Mouse (Mus musculus) hindbrain, embryonic 10.5 days (tissue): ENCODE data around the gene Mrpl38. TPM values are rescaled to one million over a fixed set of nuclear protein-coding genes. Genes with fewer than 3 reads are reported as not detected.
A peak's percentile ranks its signal among the peaks of the same experiment; 100 is the strongest.
"Not testable (repeated sequence)": the region's sequence is repeated elsewhere in the genome, so short reads cannot be mapped to it uniquely, and the experiment has no call there.

ENCODE experiments used
- DNase-seq: peaks from one replicate; pipeline ENCODE4 v3.0.0-alpha.2; 2017; ENCODE audit warnings: low spot score
- H3K27ac ChIP-seq: fragments of 300-500 bp; sonication (generic); 2 replicates; pipeline ENCODE4 v1.5.1; 2016; ENCODE audit warnings: mild to moderate bottlenecking, moderate library complexity
- H3K27me3 ChIP-seq: fragments of 300-500 bp; sonication (generic); 2 replicates; pipeline ENCODE4 v1.6.1; 2016; ENCODE audit warnings: mild to moderate bottlenecking; ENCODE audit not compliant: poor library complexity, insufficient read depth, severe bottlenecking
- H3K36me3 ChIP-seq: fragments of 300-500 bp; sonication (generic); 2 replicates; pipeline ENCODE4 v1.6.1; 2016; ENCODE audit warnings: mild to moderate bottlenecking, moderate library complexity
- H3K4me1 ChIP-seq: fragments of 300-500 bp; sonication (generic); replicated peaks from 2 replicates; pipeline ENCODE4 v1.6.1; 2016; ENCODE audit warnings: mild to moderate bottlenecking
- H3K4me3 ChIP-seq: fragments of 300-500 bp; sonication (generic); 2 replicates; pipeline ENCODE4 v1.5.1; 2016; ENCODE audit warnings: mild to moderate bottlenecking, moderate library complexity
- H3K9me3 ChIP-seq: fragments of 300-500 bp; sonication (generic); 2 replicates; pipeline ENCODE4 v1.6.1; 2016; ENCODE audit warnings: mild to moderate bottlenecking, moderate library complexity
- WGBS: fragments of 180-500 bp; shearing (Covaris S2); methylation state at CpG from one replicate; pipeline ENCODE4 v1.1.7; 2016; 5-methylcytosine and 5-hydroxymethylcytosine counted together
- polyA plus RNA-seq: library from polyadenylated mRNA; unstranded; fragments of >200 nt; fragmentation: Nextera tagmentation; extraction: Ambion mirVana; gene quantifications from 2 replicates; pipeline ENCODE4 v1.2.1, GENCODE M21; 2016

Mrpl38 gene
- polyA plus RNA-seq, 1 experiment from 2014 or later: 114 TPM

DNA sequence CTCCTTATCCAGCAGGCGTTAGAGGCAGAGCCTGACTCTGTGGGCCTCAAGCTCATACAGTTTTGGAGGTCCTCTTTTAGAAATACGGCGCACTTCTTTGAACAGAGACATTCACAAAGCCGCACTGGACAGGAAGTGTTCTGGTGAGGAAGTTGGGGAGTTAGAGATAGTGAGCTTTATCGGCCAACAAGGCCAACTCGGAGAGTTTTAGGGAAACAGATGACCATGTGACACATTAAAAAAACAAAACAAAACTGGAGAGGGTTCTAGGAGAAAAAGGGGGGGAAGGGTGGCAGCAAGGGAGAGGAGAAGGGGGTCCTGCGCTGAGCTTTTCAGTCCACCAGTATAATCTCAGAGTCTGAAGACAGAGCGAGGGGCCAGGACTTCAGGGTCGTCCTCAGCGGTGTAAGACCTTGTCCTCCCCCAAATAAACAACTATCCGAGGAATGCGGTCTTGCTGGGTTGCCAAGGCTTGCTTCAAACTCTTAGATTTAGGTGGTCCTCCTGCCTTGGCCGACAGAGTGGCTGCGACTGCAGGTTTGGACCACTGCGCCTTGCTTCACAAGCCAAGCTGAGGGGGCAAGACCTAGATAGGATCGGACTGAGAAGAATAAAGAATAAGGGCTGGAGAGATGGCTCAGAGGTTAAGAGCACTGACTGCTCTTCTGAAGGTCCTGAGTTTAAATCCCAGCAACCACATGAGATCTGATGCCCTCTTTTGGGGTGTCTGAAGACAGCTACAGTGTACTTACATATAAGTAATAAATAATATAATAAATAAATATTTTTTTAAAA is 44.7 kb downstream of the Mrpl38 start:
- peaks cover 4% of the 10 kb centered on the region for H3K9me3 ChIP-seq
- no peak for DNase-seq
- no peaks in the 10 kb centered on the region for H3K27me3 ChIP-seq
- 62% methylated on average over 16 of the region's 16 CpGs for WGBS
- H3K27ac ChIP-seq: no peak overlapping the region
- no peak overlapping the region for H3K4me3 ChIP-seq
- 0 out of 2 replicates have a peak, but pooled peaks cover 6% of the 10 kb centered on the region for H3K4me1 ChIP-seq
- H3K36me3 ChIP-seq: no peaks in the 10 kb centered on the region

DNA sequence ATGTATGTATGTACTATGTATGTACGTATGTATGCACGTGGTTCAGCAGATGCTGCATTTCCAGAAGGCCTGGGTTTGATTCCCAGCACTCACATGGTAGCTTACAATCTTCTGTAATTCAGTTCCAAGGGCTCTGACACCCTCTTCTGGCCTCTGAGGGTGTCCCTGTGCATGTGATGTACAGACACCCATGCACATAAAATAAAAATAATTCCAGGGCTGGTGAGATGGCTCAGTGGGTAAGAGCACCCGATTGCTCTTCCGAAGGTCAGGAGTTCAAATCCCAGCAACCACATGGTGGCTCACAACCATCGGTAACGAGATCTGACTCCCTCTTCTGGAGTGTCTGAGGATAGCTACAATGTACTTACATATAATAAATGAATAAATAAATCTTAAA is 45.7 kb downstream of the Mrpl38 start:
- not testable (repeated sequence) for H3K4me1 ChIP-seq, H3K4me3 ChIP-seq, DNase-seq, H3K27me3 ChIP-seq, H3K36me3 ChIP-seq, H3K27ac ChIP-seq, H3K9me3 ChIP-seq
- 90% methylated on average over 6 of the region's 6 CpGs for WGBS

DNA sequence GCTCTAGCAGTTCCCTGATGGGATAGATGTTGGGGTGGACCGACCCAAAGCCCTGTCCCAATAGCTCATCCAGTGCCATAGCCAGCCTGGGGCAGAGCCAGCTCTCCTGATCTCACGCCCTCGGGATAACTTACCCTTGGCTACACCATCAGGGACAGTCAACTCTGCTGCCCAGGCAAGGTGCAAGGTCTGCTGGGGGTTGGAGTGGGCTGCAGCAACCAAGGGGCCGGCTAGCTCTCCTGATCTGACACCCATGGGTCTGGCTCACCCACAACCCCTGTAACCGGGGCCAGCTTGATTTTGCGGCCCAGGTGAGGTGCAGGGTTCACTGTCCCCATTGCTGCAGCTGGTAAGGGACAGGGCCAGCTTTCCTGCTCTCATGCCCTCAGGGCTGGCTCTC is 47.1 kb downstream of the Mrpl38 start:
- H3K4me1 ChIP-seq: peaks cover 13% of the 10 kb centered on the region
- H3K36me3 ChIP-seq: no peaks in the 10 kb centered on the region
- no peak overlapping the region for H3K4me3 ChIP-seq
- DNase-seq: no peak
- H3K27me3 ChIP-seq: no peaks in the 10 kb centered on the region
- H3K27ac ChIP-seq: peak overlapping the region; percentile 31; the same call in 1 of the 2 replicates
- peaks cover under 1% of the 10 kb centered on the region; the same call in 1 of the 2 replicates for H3K9me3 ChIP-seq
- 82% methylated on average over 6 of the region's 6 CpGs for whole genome bisulfite sequencing

DNA sequence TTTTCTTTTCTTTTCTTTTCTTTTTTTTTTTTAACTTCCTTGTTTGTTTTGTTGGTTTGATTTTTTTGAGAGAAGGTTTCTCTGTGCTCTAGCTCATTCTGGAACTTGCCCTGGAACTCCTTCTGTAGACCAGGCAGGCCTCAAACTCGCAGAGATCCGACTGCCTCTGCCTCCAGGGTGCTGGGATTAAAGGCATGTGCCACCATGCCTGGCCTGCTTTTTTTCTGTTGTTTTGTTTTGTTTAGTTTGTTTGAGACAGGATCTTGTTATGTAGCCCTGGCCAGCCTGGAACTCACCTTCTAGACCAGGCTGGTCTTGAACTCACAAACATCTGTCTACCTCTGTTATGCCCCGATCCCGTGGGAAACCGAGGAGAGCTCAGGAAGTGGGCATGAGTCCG is 49.1 kb downstream of the Mrpl38 start:
- H3K4me1 ChIP-seq: peaks cover 27% of the 10 kb centered on the region
- H3K4me3 ChIP-seq: no peak overlapping the region
- H3K27me3 ChIP-seq: no peaks in the 10 kb centered on the region
- WGBS: 92% methylated on average over 6 of the region's 6 CpGs
- H3K36me3 ChIP-seq: peaks cover 4% of the 10 kb centered on the region; the same call in 1 of the 2 replicates
- H3K27ac ChIP-seq: no peak overlapping the region
- no peak for DNase-seq
- no peaks in the 10 kb centered on the region for H3K9me3 ChIP-seq

DNA sequence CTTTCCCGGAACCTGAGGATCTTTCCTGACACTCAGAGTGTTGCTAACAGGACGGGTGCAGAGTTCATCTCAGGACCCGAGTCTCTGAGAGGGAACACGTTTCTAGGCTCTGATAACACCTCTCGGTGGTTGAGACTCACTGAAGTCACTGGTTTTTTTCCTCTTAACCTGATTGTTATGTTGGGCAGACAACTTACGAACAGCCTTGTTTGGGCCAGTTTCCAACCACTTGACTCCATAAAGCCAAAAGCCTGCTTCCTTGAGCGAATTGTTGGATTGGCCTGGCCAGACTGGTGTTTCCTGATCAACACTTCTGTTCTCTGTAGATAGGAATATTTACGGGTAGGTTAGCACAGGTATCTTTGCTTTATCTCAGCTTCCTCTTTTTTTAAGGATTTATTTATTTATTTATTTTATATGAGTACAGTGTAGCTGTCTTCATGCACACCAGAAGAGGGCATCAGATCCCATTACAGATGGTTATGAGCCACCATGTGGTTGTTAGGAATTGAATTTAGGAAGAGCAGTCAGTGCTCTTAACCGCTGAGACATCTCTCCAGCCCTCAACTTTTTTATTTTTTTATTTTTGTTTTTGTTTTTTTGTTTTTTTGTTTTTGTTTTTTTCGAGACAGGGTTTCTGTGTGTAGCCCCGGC is 49.8 kb downstream of the Mrpl38 start:
- DNase-seq: no peak
- H3K9me3 ChIP-seq: no peaks in the 10 kb centered on the region
- no peak overlapping the region for H3K4me3 ChIP-seq
- WGBS: 87% methylated on average over 11 of the region's 11 CpGs
- peaks cover 10% of the 10 kb centered on the region for H3K36me3 ChIP-seq
- peaks cover 28% of the 10 kb centered on the region for H3K4me1 ChIP-seq
- H3K27me3 ChIP-seq: no peaks in the 10 kb centered on the region
- H3K27ac ChIP-seq: no peak overlapping the region

DNA sequence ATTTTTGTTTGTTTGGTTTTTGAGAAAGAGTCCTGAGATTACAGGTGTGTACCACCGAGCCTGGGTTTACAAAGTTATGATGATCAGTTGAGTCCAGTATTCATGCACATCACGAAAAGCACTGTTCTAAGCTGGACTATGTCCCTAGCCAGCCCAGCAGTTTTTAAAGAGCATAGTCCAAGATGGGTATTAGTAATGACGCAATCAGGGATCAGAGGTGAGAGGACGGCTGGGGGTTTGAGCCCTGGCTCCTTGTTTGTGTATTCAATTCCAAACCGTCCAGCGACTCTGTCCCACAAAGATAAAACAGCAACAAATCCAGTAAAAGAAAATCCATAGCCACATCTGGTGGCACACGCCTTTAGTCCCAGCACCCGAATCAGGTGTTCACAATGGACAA is 50.5 kb downstream of the Mrpl38 start:
- H3K4me3 ChIP-seq: no peak overlapping the region; the same call in 1 of the 2 replicates
- H3K27ac ChIP-seq: no peak overlapping the region
- no peaks in the 10 kb centered on the region for H3K9me3 ChIP-seq
- no peak for DNase-seq
- no peaks in the 10 kb centered on the region for H3K27me3 ChIP-seq
- WGBS: 87% methylated on average over 8 of the region's 8 CpGs
- H3K4me1 ChIP-seq: peaks cover 26% of the 10 kb centered on the region
- peaks cover 17% of the 10 kb centered on the region for H3K36me3 ChIP-seq

DNA sequence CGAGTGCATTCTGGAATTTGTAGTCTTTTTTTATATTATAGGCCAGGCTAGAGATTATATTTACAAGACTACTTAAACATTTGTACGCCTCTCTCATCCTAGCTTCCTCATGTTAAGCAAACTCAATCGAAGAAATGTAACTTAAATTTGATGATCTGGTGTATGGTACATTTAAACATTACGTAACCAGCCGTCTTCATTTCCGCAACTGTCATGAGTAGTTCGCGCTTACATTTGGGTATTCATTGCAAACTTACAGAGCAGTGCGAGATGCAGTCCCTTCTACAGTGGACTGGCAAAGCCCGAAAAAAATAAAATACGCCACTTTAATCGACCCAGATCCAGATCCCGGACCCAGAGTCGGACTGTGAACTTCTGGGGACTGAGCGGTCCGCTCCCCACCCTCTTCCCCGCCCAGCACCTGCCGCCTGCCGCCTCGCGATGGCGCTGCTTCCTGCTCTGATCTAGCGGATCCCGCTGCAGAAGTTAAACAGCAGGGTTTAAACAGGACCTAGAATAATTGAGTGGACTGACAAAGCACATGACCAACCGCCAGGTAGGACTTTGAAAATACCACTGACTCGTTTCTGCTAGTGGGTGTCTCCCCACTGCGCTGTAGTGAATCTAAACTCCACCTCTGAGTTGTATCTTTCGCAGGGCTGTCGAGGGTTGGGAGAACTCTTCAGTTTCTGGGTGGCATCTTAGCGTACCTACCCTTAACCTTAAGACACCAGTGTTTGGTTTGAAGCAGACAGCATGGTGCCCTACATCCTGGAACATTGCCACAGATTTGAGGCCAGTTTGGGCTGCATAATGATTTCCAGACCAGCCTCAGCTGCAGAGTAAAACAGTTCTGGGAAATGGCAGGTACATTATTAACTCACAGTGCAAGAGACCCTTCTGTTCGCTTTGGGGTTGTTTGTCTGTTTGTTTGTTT is 51.2 kb downstream of the Mrpl38 start:
- Histone ChIP-seq H3K4me1 (peaks cover 26% of the 10 kb centered on the region), H3K27ac (peak overlapping the region; percentile 89), H3K27me3 (no peaks in the 10 kb centered on the region), H3K36me3 (peaks cover 23% of the 10 kb centered on the region), H3K9me3 (no peaks in the 10 kb centered on the region), H3K4me3 (peak overlapping the region; percentile 62)
- WGBS: 4% methylated on average over 31 of the region's 31 CpGs
- DNase-seq: peak; percentile 90

DNA sequence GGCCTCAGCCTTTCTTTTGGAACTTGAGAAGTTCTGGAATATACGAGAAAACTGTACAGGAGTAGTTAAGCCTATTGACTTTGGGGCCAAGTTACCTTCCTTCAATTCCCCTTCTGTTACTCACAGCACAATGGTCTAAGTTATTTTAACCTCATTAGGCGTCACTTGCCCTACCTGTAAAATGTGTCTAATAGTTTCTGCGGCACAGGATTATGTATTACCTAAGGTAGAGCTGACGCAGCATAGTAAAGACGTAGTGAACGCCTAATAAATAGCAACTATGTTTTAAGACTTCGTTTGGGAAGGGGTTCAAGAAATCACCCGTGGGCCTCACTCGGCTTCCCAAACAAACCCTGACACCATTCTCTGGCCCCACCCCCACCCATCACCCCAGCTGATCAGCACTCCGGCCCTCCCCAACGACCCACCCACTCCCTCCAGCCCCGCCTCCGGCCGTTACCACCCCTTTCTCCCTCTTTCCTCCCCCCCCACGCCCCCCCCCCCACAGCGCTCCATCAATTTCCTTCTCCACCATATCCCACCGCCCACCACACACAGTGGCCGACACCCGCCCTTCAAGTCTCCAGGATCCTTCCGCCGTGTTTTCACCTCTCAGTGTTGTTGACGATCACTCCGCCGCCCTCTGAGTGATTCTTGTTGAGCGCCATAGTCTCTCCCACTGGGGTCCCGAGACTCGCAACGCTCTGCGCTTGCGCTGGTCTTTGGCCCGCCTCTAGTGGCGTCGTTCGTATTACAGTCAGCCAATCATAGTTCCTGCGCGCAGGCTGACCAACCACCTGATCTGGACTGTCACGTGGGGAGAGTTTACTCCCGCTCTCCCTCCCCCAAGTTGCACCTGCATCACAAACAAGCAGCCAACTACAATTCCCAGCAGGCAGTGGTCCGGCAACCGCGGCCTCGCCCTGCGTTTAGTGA is 52.1 kb downstream of the Mrpl38 start, which contains the start of gene Wbp2:
Gene Wbp2, minus strand, starts transcription at position 738 of the 936 bp plus-strand sequence.
- H3K9me3 ChIP-seq: no peaks in the 10 kb centered on the region
- H3K4me3 ChIP-seq: peak within 1 kb of the TSS; percentile 62
- peaks cover 31% of the 10 kb centered on the region for H3K4me1 ChIP-seq
- WGBS: 6% methylated on average over 40 of the region's 43 CpGs
- peak; percentile 99 for DNase-seq
- H3K27me3 ChIP-seq: no peaks in the 10 kb centered on the region
- peaks cover 33% of the 10 kb centered on the region for H3K36me3 ChIP-seq
- H3K27ac ChIP-seq: peak within 1 kb of the TSS; percentile 92

DNA sequence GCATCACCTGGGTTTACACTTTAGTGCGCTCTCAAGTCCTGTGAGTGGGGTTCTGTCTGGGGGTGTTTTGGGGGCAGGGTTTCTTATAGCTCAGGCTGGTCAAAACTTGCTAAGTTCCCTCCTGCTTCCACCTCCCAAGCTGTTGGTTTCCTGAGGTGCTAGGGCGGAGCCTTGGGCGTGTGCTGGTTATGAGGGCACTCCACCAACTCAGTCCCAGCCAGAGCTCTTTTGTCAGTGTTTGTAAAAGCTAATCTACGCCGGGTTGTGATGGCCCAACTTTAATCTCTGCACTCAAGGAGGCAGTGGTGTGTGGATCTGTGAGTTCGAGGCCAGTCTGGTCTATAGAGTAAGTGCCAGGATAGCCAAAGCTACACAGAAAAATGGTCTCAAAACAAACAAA is 54.5 kb downstream of the Mrpl38 start:
- Histone ChIP-seq H3K27ac (no peak overlapping the region), H3K4me3 (no peak overlapping the region), H3K9me3 (no peaks in the 10 kb centered on the region), H3K4me1 (peaks cover 54% of the 10 kb centered on the region), H3K36me3 (peaks cover 56% of the 10 kb centered on the region), H3K27me3 (no peaks in the 10 kb centered on the region)
- 94% methylated on average over 6 of the region's 6 CpGs for WGBS
- no peak for DNase-seq

DNA sequence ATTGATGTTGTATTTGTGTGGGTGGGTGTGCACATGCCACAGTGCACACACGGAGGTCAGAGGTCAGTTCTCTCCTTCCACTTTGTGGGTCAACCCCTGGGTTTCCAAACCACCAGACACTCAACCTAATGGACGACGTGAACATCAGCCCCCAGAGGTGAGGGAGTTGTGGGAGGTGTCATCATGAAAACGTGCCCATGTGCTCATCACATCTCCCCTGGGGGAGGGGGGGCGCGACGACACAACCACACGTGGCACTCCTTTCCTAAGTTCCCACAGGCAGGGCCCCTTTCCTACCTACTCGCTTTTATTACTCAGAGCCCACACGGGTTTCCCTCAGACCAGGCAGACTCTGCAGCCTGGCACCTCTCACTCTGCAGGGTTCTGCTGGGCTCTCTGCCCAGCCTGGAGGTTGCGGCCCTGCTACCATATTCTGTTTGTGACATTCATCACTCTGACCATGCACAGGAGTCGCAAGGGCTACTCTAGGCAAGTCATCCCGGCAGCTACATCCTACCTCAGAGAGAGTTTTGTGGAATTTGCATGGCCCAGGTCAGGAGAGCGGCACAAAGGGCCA is 55.5 kb downstream of the Mrpl38 start:
- no peak for DNase-seq
- Histone ChIP-seq H3K4me3 (no peak overlapping the region), H3K27me3 (no peaks in the 10 kb centered on the region), H3K4me1 (peaks cover 64% of the 10 kb centered on the region), H3K27ac (peak overlapping the region; percentile 29; the same call in 1 of the 2 replicates), H3K36me3 (peaks cover 63% of the 10 kb centered on the region), H3K9me3 (no peaks in the 10 kb centered on the region)
- 89% methylated on average over 14 of the region's 14 CpGs for WGBS
